Mouse (Mus musculus) spleen, adult 2 months (tissue): ENCODE measurements around the gene Rasal2.

Experiments used
- CTCF ChIP-seq: fragments of 200-500 bp; IDR thresholded peaks from 2 replicates; pipeline ENCODE4 v1.5.1; 2011; ENCODE audit warnings: mild to moderate bottlenecking, inconsistent platforms; ENCODE audit not compliant: insufficient read depth, insufficient read length, insufficient replicate concordance; ENCODE audit errors: extremely low read depth
- POLR2A ChIP-seq: fragments of 200-500 bp; IDR thresholded peaks from 2 replicates; pipeline ENCODE4 v1.6.1; 2011; ENCODE audit warnings: low read depth, low read length, inconsistent platforms

GRCm38 (mm10) chr1:157298990-157299389 is 113.4 kb downstream of the Rasal2 start:
- no peak for TF ChIP-seq CTCF
- TF ChIP-seq POLR2A: no peak
